Mouse (Mus musculus): ENCODE data around the gene Toporsl. TPM values are rescaled to one million over a fixed set of nuclear protein-coding genes. Genes with fewer than 3 reads are reported as not detected.

Gene Toporsl
- not detected for polyA plus RNA-seq (2014; fragmentation: Illumina TruSeq; extraction: RNeasy Lipid Tissue Mini Kit (QIAGEN cat#74804))

GRCm38 (mm10) chr4:52595927-52596326, at the start of gene Toporsl:
TSS of gene Toporsl (plus strand) at chr4:52596274.

Other genes with a start within 250 kb of the Toporsl start
- 104 TPM for gene Smc2, start 157.0 kb upstream of the Toporsl start, polyA plus RNA-seq (2014; fragmentation: Illumina TruSeq; extraction: RNeasy Lipid Tissue Mini Kit (QIAGEN cat#74804))
- not detected for gene Vma21-ps, start 99.0 kb upstream of the Toporsl start, polyA plus RNA-seq (2014; fragmentation: Illumina TruSeq; extraction: RNeasy Lipid Tissue Mini Kit (QIAGEN cat#74804))
- not detected for gene Olfr275, start 218.3 kb downstream of the Toporsl start, polyA plus RNA-seq (2014; fragmentation: Illumina TruSeq; extraction: RNeasy Lipid Tissue Mini Kit (QIAGEN cat#74804))

Data from ovary, adult 10 weeks (tissue).